Mouse (Mus musculus) activated CD4-positive, CD25-positive, alpha-beta regulatory T cell (primary cell): ENCODE measurements around the gene Zfp119a. TPM values are rescaled to one million over a fixed set of nuclear protein-coding genes. Genes with fewer than 3 reads are reported as not detected.

Experiments
- polyA plus RNA-seq, 2 experiments: library from polyadenylated mRNA; unstranded; fragments of 100-300 nt; shearing (Covaris generic); gene quantifications; one replicate each; pipeline ENCODE4 v1.2.1; 2017

Zfp119a gene
- 10 to 100 TPM in 1 of 2 experiments, 1 to 10 TPM in 1; 9.5 to 17.1 TPM for polyA plus RNA-seq

GRCm38 (mm10) chr17:55878636-55879369 is at the start of gene Zfp119a:
TSS of gene Zfp119a (minus strand) at chr17:55878930.

Other genes starting within 250 kb of the Zfp119a start
- 10 to 100 TPM; 13.2 to 18.8 TPM for gene Pot1b, start 166.3 kb downstream of the Zfp119a start, polyA plus RNA-seq
- under 1 TPM; 0.25 to 0.49 TPM for gene Adgre4, start 128.9 kb downstream of the Zfp119a start, polyA plus RNA-seq
- 10 to 100 TPM; 20.8 to 24.1 TPM for gene Zfp959, start 13.2 kb upstream of the Zfp119a start, polyA plus RNA-seq
- 10 to 100 TPM in 1 of 2 experiments, 1 to 10 TPM in 1; 9.2 to 13.1 TPM for gene Zfp119b, start 70.6 kb upstream of the Zfp119a start, polyA plus RNA-seq
- gene Ebi3, start 73.7 kb upstream of the Zfp119a start, polyA plus RNA-seq, result 10 to 100 TPM; 43.1 to 73.4 TPM
- gene Yju2, start 80.2 kb upstream of the Zfp119a start, polyA plus RNA-seq, result 10 to 100 TPM; 29.4 to 44.6 TPM
- under 1 TPM; 0.17 to 0.95 TPM for gene Shd, start 91.5 kb upstream of the Zfp119a start, polyA plus RNA-seq
- gene Fsd1, start 107.6 kb upstream of the Zfp119a start, polyA plus RNA-seq, result under 1 TPM in 1 of 2 experiments, not detected in 1; 0.93 TPM
- gene Stap2, start 126.7 kb upstream of the Zfp119a start, polyA plus RNA-seq, result under 1 TPM; 0.31 to 0.97 TPM
- 100 to 1,000 TPM; 106 to 109 TPM for gene Mpnd, start 126.8 kb upstream of the Zfp119a start, polyA plus RNA-seq
- 100 to 1,000 TPM; 159 to 164 TPM for gene Sh3gl1, start 157.7 kb upstream of the Zfp119a start, polyA plus RNA-seq
- 10 to 100 TPM in 1 of 2 experiments, 1 to 10 TPM in 1; 4.0 to 11.4 TPM for gene Chaf1a, start 161.5 kb upstream of the Zfp119a start, polyA plus RNA-seq
- 10 to 100 TPM; 76.4 TPM for gene Ubxn6, start 196.1 kb upstream of the Zfp119a start, polyA plus RNA-seq
- 100 to 1,000 TPM in 1 of 2 experiments, 10 to 100 TPM in 1; 97.9 to 101 TPM for gene Hdgfl2, start 200.7 kb upstream of the Zfp119a start, polyA plus RNA-seq
- not detected for gene Plin4, start 230.9 kb upstream of the Zfp119a start, polyA plus RNA-seq
- gene Plin5, start 238.7 kb upstream of the Zfp119a start, polyA plus RNA-seq, result not detected
- gene Lrg1, start 243.1 kb upstream of the Zfp119a start, polyA plus RNA-seq, result under 1 TPM in 1 of 2 experiments, not detected in 1; 0.74 TPM